Mouse (Mus musculus) thymus, postnatal 36 days (tissue): ENCODE measurements around the gene Orai2.
"Not testable (repeated sequence)": the region's sequence is repeated elsewhere in the genome, so short reads cannot be mapped to it uniquely, and the experiment has no call there.

Experiments
- DNase-seq, 2 experiments: peaks; one replicate each; pipeline ENCODE4 v3.0.0; 2022; ENCODE audit warnings: mixed read lengths in 2 of 2

Orai2 gene

GRCm38 (mm10) chr5:136135571-136136291 is 34.8 kb downstream of the Orai2 start, which contains the start of the genes Lrwd1 and Alkbh4:
Gene Lrwd1, minus strand, starts transcription at chr5:136136074.
Gene Alkbh4, plus strand, starts transcription at chr5:136136146.
- peak; percentile 97 to 98 for DNase-seq

DNA sequence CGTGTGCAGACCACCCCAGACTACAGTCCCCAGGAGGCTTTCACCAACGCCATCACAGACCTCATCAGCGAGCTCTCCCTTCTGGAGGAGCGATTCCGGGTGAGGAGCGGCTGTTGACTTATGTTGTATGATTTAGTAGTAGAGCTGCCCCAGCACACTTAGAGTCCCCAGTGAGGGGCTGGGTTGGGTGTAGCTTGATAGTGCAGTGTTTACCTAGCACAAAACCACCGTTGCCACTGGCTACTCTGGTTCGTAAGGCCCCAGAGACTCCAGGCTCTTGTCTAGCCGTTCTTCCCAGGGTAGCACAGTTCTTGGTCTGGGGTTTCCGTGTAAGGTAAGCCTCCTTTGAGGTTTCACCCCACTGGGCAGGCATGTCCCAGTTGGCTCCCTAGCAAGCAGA is 48.3 kb downstream of the Orai2 start:
- DNase-seq, result no peak

DNA sequence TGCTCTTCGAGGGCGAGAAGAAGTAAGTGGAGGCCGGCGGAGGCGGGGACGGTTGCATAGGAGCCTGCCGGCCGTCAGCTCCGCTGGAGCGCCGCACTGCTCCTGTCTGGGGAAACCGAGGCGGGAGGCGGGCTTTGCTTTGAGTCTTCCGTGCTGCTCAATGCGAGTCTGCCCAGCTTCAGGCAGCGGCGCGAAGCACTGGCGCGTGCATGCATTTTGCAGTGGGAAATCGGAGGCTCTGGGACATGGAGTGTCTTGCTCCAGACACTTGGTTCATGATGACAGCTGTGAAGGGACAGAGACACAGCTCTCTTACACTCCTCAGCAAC is 53.8 kb downstream of the Orai2 start:
- DNase-seq, result no peak

DNA sequence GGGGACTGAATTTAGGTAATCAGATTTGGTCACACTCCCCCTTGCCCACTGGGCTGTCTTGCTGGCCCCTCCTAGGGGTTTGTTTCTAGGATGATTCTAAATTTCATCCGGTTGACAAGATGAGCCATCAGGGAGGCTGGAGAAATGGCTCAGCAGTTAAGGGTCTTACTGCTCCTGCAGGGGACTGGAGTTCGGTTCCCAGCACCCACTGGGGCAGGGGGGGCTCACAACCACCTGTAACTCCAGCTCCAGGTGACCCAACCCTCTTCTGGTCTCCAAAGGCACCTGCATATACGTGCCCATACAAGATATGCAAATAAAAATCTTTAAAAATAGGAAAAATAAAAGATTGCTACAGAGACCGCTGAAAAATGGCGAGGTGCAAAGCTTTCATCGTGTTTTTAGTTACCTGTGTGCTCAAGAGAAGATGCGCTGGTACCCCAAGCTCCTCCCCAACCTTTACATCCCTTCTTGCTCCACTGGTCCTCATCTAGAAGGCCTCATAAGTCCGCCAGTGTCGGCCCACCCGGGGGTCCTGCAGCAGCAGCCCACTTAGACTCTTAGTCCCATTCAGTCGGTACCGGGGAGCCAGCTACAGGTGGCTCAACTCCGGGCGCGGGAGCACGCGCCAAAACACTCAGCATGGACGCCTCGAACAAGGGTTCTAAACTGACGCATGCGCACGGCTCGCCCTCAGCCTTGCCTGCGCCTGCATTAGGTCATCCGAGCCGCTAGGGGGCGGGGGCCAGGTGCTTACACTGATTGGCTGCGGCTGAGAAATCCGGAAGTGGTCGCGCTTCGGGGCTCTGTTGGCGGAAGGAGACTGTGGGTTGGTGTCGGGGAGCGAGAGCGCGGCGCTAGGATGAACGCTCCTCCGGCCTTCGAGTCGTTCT is 54.4 kb downstream of the Orai2 start, which contains the start of gene Polr2j:
Gene Polr2j (plus strand): TSS at position 741 of the 893 bp plus-strand sequence.
- peak; percentile 94 to 97 for DNase-seq

DNA sequence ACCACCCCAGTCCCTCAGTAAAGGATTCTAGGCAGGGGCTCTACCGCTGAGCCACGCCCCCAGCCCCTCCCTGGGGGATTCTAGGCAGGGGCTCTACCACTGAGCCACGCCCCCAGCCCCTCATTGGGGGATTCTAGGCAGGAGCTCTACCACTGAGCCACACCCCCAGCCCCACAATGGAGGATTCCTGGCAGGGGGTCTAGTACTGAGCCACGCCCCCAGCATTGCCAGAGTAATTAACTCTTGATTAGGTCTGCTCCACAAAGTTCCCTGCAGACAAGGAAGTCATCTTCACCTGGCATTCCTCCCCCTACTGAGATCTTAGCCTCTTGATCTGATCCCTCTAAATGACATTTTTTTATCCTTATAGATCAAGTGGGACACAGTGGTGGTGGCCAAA is 57.0 kb downstream of the Orai2 start:
- not testable (repeated sequence) for DNase-seq

- no peak for DNase-seq
These were observed 61.5 kb downstream of the Orai2 start for GRCm38 (mm10) chr5:136109042-136109441.

GRCm38 (mm10) chr5:136108486-136108885 is 62.0 kb downstream of the Orai2 start:
- DNase-seq, result no peak

GRCm38 (mm10) chr5:136104511-136104910 is 66.0 kb downstream of the Orai2 start:
- no peak for DNase-seq

- peak; percentile 71 to 80 for DNase-seq
These were observed 68.3 kb downstream of the Orai2 start for GRCm38 (mm10) chr5:136102099-136102820.

DNA sequence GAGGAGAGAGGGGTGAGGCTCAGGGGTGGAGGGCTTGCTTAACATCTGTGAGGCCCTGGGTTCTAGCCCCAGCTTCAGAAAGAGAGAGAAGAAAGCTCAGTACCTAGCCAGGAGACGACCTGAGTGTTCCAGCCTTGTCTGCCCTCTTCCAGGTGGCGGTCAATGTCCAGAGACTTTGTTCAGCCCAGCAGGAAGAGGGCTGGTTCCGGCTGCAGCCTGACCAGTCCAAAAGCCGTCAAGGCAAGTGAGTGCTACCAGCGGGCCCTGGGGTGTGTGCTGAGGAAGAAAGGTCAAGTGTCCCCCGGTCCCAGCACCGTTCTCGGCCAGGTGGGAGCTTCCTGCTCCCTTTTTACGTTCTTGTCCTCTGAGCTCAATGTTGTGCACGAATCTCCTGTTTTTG is 72.0 kb downstream of the Orai2 start:
- no peak for DNase-seq
